Mouse (Mus musculus): ENCODE results near the gene Dlg5. TPM values are rescaled to one million over a fixed set of nuclear protein-coding genes. Genes with fewer than 3 reads are reported as not detected.

Dlg5 gene
- polyA plus RNA-seq, 1 experiment from 2014 or later, result 2.2 TPM

GRCm38 (mm10) chr14:24093221-24093620, 152.5 kb downstream of the Dlg5 start:
- Histone ChIP-seq H3K4me3 (no peak overlapping the region), H3K9ac (no peak overlapping the region), H3K36me3 (no peaks in the 10 kb centered on the region), H3K4me2 (no peak overlapping the region), H3K27me3 (replicated peaks) (no peaks in the 10 kb centered on the region), H3K4me1 (peaks cover 19% of the 10 kb centered on the region), H3K27ac (no peak overlapping the region), H3K9me3 (replicated peaks) (no peaks in the 10 kb centered on the region)
- no peak for ATAC-seq
- 82% methylated on average over 4 of the region's 4 CpGs for WGBS (ENCODE audit: insufficient replicate concordance)

- Histone ChIP-seq H3K9me3 (replicated peaks) (no peaks in the 10 kb centered on the region), H3K4me1 (peaks cover 19% of the 10 kb centered on the region), H3K27ac (no peak overlapping the region), H3K9ac (no peak overlapping the region), H3K4me2 (no peak overlapping the region), H3K4me3 (no peak overlapping the region), H3K27me3 (replicated peaks) (no peaks in the 10 kb centered on the region), H3K36me3 (no peaks in the 10 kb centered on the region)
- 70% methylated on average over 3 of the region's 3 CpGs for WGBS (ENCODE audit: insufficient replicate concordance)
- ATAC-seq, result no peak
Observed at GRCm38 (mm10) chr14:24092391-24092790, 153.3 kb downstream of the Dlg5 start.

- Histone ChIP-seq H3K27ac (no peak overlapping the region; the same call in 1 of the 2 replicates), H3K4me3 (no peak overlapping the region), H3K9ac (no peak overlapping the region), H3K27me3 (replicated peaks) (no peaks in the 10 kb centered on the region), H3K36me3 (no peaks in the 10 kb centered on the region), H3K4me1 (peaks cover 19% of the 10 kb centered on the region), H3K4me2 (peak overlapping the region; percentile 10; the same call in 1 of the 2 replicates), H3K9me3 (replicated peaks) (no peaks in the 10 kb centered on the region)
- WGBS (ENCODE audit: insufficient replicate concordance), result 20% methylated on average over 1 of the region's 1 CpGs
- ATAC-seq, result peak; percentile 95
Observed at GRCm38 (mm10) chr14:24090790-24091189, 154.9 kb downstream of the Dlg5 start.

GRCm38 (mm10) chr14:24089181-24089580, 156.5 kb downstream of the Dlg5 start:
- no peaks in the 10 kb centered on the region for H3K36me3 ChIP-seq
- 68% methylated on average over 3 of the region's 3 CpGs for WGBS (ENCODE audit: insufficient replicate concordance)
- H3K4me3 ChIP-seq, result no peak overlapping the region
- H3K9me3 ChIP-seq (replicated peaks), result no peaks in the 10 kb centered on the region
- no peak overlapping the region for H3K4me2 ChIP-seq
- no peak overlapping the region for H3K9ac ChIP-seq
- H3K27me3 ChIP-seq (replicated peaks), result no peaks in the 10 kb centered on the region
- peaks cover 19% of the 10 kb centered on the region for H3K4me1 ChIP-seq
- H3K27ac ChIP-seq, result no peak overlapping the region
- no peak for ATAC-seq

GRCm38 (mm10) chr14:24087430-24087829, 158.3 kb downstream of the Dlg5 start:
- no peaks in the 10 kb centered on the region for H3K27me3 ChIP-seq (replicated peaks)
- no peak for ATAC-seq
- H3K36me3 ChIP-seq, result no peaks in the 10 kb centered on the region
- 67% methylated on average over 3 of the region's 3 CpGs for WGBS (ENCODE audit: insufficient replicate concordance)
- no peak overlapping the region for H3K4me3 ChIP-seq
- H3K9ac ChIP-seq, result no peak overlapping the region
- peaks cover 19% of the 10 kb centered on the region for H3K4me1 ChIP-seq
- no peaks in the 10 kb centered on the region for H3K9me3 ChIP-seq (replicated peaks)
- no peak overlapping the region for H3K4me2 ChIP-seq
- H3K27ac ChIP-seq, result no peak overlapping the region

- H3K27me3 ChIP-seq (replicated peaks), result no peaks in the 10 kb centered on the region
- H3K27ac ChIP-seq, result no peak overlapping the region
- H3K36me3 ChIP-seq, result no peaks in the 10 kb centered on the region
- H3K4me1 ChIP-seq, result peaks cover 16% of the 10 kb centered on the region
- H3K9ac ChIP-seq, result no peak overlapping the region
- ATAC-seq, result no peak
- H3K4me3 ChIP-seq, result no peak overlapping the region
- H3K4me2 ChIP-seq, result no peak overlapping the region
- 47% methylated on average over 5 of the region's 5 CpGs for WGBS (ENCODE audit: insufficient replicate concordance)
- H3K9me3 ChIP-seq (replicated peaks), result no peaks in the 10 kb centered on the region
Observed at GRCm38 (mm10) chr14:24086481-24086880, 159.2 kb downstream of the Dlg5 start.

Small RNAs within 50 kb of the gene (microRNA-seq; reads per million reads assigned to microRNA genes)
- not detected for gene Mir7210

Other genes with a start within 250 kb of the Dlg5 start
- not detected in 2 replicates for gene Kcnma1, start 231.4 kb downstream of the Dlg5 start, polyA plus RNA-seq (2016; fragmentation: Nextera tagmentation; extraction: Ambion mirVana)
- gene E330034G19Rik, start 47.3 kb upstream of the Dlg5 start, polyA plus RNA-seq (2016; fragmentation: Nextera tagmentation; extraction: Ambion mirVana), result not detected in 2 replicates
- 10.8 and 14.0 TPM in 2 replicates for gene Polr3a, start 241.1 kb upstream of the Dlg5 start, polyA plus RNA-seq (2016; fragmentation: Nextera tagmentation; extraction: Ambion mirVana)
- gene Rps24, start 241.2 kb upstream of the Dlg5 start, polyA plus RNA-seq (2016; fragmentation: Nextera tagmentation; extraction: Ambion mirVana), result 1,045 and 1,076 TPM in 2 replicates

Measured in liver, embryonic 12.5 days (tissue).